Mouse (Mus musculus): Measurements from ENCODE around the gene Irgm1. TPM values are rescaled to one million over a fixed set of nuclear protein-coding genes. Genes with fewer than 3 reads are reported as not detected.

Gene Irgm1
- total RNA-seq (2023), result 31.4 to 36.4 TPM (median 33.1 TPM) in 4 replicates

GRCm38 (mm10) chr11:48871201-48871772 is at the start of gene Irgm1:
TSS of gene Irgm1 (minus strand) at chr11:48871683.

GRCm38 (mm10) chr11:48902021-48902420 is 30.5 kb upstream of the Irgm1 start, which contains the start of gene Gm5431:
TSS of gene Gm5431 (minus strand) at chr11:48902214.

GRCm38 (mm10) chr11:48825979-48826751 is 45.3 kb downstream of the Irgm1 start, which contains the start of the genes Trim7 and Gm12184:
TSS of gene Trim7 (plus strand) at chr11:48826140.
TSS of gene Gm12184 (minus strand) at chr11:48826655.

GRCm38 (mm10) chr11:48816800-48817665 is 54.5 kb downstream of the Irgm1 start, which contains the start of gene Trim41:
TSS of gene Trim41 (minus strand) at chr11:48817353.

Other genes with a start within 250 kb of the Irgm1 start
- gene Rack1, start 71.4 kb downstream of the Irgm1 start, total RNA-seq (2023), result 1,432 to 1,495 TPM (median 1,461 TPM) in 4 replicates
- 47.6 to 65.5 TPM (median 60.9 TPM) in 4 replicates for gene Trim41, start 54.3 kb downstream of the Irgm1 start, total RNA-seq (2023)
- 188 to 225 TPM (median 193 TPM) in 4 replicates for gene Trim7, start 45.5 kb downstream of the Irgm1 start, total RNA-seq (2023)
- 1.1 to 2.7 TPM (median 1.9 TPM) in 4 replicates for gene Gm12184, start 45.0 kb downstream of the Irgm1 start, total RNA-seq (2023)
- 7.8 to 9.3 TPM (median 8.2 TPM) in 4 replicates for gene Gm5431, start 30.5 kb upstream of the Irgm1 start, total RNA-seq (2023)
- gene Psme2b, start 74.5 kb upstream of the Irgm1 start, total RNA-seq (2023), result 39.6 to 52.4 TPM (median 51.4 TPM) in 4 replicates
- gene Olfr56, start 107.2 kb upstream of the Irgm1 start, total RNA-seq (2023), result 0.20 to 0.22 TPM (median 0.21 TPM) in 3 of 4 replicates, not detected in the other
- 85.4 to 97.4 TPM (median 92.0 TPM) in 4 replicates for gene 9930111J21Rik1, start 107.7 kb upstream of the Irgm1 start, total RNA-seq (2023)
- 1.5 to 2.7 TPM (median 1.6 TPM) in 4 replicates for gene Gm12185, start 120.5 kb upstream of the Irgm1 start, total RNA-seq (2023)
- 0.75 to 2.1 TPM (median 1.5 TPM) in 4 replicates for gene Tgtp1, start 122.5 kb upstream of the Irgm1 start, total RNA-seq (2023)
- 113 to 124 TPM (median 119 TPM) in 4 replicates for gene 9930111J21Rik2, start 179.6 kb upstream of the Irgm1 start, total RNA-seq (2023)
- 2.7 to 8.7 TPM (median 4.8 TPM) in 4 replicates for gene Tgtp2, start 192.5 kb upstream of the Irgm1 start, total RNA-seq (2023)
- 29.1 to 36.8 TPM (median 33.6 TPM) in 4 replicates for gene Ifi47, start 204.9 kb upstream of the Irgm1 start, total RNA-seq (2023)
- not detected in 4 replicates for gene Olfr1396, start 243.2 kb upstream of the Irgm1 start, total RNA-seq (2023)